Mouse (Mus musculus): ENCODE measurements around the gene Ankrd44. TPM values are rescaled to one million over a fixed set of nuclear protein-coding genes. Genes with fewer than 3 reads are reported as not detected.

Ankrd44 gene
- total RNA-seq, 2 experiments from 2014 or later = 12.1 to 12.8 TPM

DNA sequence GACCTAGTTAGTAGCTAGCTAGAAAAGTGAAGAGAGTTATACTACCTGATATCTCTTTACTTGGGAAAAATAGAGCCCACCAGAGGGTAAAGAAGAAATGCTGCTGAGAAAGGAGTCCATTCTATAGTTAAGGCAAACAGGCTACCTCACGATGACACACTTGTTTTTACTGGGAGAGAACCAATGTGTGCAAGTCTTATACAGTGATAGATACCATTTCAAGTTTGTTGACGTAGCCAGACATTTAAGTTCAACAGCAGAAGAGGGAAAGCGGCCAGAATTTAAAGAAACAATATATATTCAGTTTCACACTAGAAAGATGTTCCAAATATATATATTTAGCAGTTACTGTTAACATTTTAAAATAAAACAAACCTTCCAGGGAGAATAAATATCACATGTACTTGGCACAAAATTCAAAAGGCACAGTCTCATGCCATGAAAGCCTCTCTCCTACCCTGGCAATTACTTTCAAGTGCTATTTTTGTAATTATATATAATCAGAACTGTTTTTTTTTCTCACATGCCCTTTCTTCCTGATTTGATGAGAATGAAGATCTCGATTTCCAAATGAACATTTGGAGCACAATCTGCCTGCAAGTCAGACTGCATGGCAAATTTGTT lies 328.5 kb downstream of the Ankrd44 start:
- intact Hi-C loops (cut with DNase I) = no loop called here
- no peak for DNase-seq (ENCODE audit: low spot score)

DNA sequence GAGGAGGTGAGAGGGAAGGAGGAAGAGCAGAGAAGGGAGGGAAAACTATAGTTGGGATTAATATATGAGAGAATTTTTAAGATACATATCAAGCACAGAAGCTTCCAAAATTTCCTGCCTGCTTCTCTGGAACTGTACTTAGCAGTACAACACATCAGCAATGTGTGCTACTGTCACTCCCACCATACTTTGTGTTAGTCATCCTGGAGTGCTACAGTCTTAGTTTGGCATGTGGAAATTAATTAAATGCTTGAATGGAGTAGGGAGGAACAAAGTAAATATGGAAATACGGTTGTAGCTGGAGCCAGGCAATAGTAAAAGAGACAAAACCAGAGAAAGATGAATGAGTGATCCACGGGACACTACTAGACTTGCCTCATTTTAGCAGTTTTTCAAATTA lies 330.0 kb downstream of the Ankrd44 start:
- intact Hi-C loops (cut with DNase I) = no loop called here
- DNase-seq (ENCODE audit: low spot score) = no peak

Small RNA genes lying within 50 kb of the gene (microRNA-seq; reads per million reads assigned to microRNA genes)
- gene Gm24053 = not detected

Other genes starting within 250 kb of the Ankrd44 start
- gene Sf3b1, start 101.1 kb upstream of the Ankrd44 start, total RNA-seq (2021) = 10 to 100 TPM; 69.3 to 87.4 TPM
- 10 to 100 TPM; 24.2 to 67.0 TPM for gene Coq10b, start 126.4 kb upstream of the Ankrd44 start, total RNA-seq (2021)
- 100 to 1,000 TPM; 159 to 187 TPM for gene Hspe1, start 161.7 kb upstream of the Ankrd44 start, total RNA-seq (2021)
- gene Hspd1, start 161.9 kb upstream of the Ankrd44 start, total RNA-seq (2021) = 100 to 1,000 TPM; 361 to 395 TPM
- 10 to 100 TPM; 32.5 to 34.4 TPM for gene Mob4, start 204.8 kb upstream of the Ankrd44 start, total RNA-seq (2021)